Mouse (Mus musculus) ovary, adult 2 months (tissue): ENCODE data around the gene Tgfbr1. TPM values are rescaled to one million over a fixed set of nuclear protein-coding genes. Genes with fewer than 3 reads are reported as not detected.

Experiments
- polyA plus RNA-seq: library from polyadenylated mRNA; depleted of rRNA; stranded (reverse); fragments of >200 nt; gene quantifications from 2 replicates; pipeline ENCODE4 v1.2.3, GENCODE M21; 2012; rRNA removed

Tgfbr1 gene
- 9.3 and 11.2 TPM in 2 replicates for polyA plus RNA-seq

DNA sequence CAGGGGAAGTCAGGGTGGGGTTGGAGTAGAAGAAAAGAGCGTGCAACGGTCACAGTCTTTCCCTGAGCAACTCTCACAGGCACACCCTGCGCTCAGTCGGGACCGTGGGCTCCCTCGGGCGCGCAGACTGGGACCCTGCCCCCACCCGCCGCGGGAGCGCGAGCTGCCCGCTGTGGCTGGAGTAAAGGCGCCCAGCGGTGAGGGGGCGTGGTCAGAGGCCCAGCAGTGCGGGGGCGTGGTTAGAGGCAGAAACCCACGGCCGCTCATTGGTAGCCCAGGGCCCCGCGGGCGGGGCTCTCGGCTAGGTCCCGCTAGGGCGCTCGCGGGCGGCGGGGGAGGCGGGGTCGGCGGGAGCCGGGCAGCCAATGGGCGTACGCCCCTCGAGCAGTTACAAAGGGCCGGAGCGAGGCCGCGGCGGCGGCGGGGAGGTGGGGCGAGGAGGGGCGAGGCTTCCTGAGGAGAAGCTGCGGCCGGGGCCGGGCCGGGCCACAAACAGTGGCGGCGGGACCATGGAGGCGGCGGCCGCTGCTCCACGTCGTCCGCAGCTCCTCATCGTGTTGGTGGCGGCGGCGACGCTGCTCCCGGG lies at the start of gene Tgfbr1:
Tgfbr1 (plus strand) TSS at position 420 of the 586 bp plus-strand sequence.

Other genes with a start within 250 kb of the Tgfbr1 start
- gene Col15a1, start 145.1 kb upstream of the Tgfbr1 start, polyA plus RNA-seq = 97.6 and 110 TPM in 2 replicates
- 39.7 and 44.5 TPM in 2 replicates for gene Alg2, start 121.1 kb downstream of the Tgfbr1 start, polyA plus RNA-seq
- 366 and 417 TPM in 2 replicates for gene Sec61b, start 121.4 kb downstream of the Tgfbr1 start, polyA plus RNA-seq